11 mouse cellular contexts compared by ENCODE assay signal in the genomic region with DNA sequence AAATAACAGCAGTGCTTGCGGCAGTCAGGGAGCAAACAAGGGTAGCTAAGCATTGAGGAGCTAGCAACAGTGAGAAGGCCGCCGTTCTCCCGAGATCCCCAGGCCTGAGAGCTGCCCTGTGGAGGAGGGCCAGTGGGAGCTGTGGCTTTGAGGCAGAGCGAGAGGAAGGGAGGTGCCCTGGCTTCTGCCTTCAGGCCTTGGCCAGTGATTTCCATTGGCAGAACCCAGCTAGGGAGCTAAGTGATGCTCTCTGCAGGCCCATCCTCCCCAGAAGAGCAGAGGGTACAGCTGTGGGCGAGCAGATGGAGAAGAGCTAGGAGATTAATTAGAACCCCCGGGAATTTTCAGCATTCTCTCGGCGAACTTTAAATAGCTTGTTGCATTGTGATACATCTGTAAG. TPM values are rescaled to one million over a fixed set of nuclear protein-coding genes. Genes with fewer than 3 reads are reported as not detected.
DNase-seq lines count a peak whose midpoint lies in the region; ATAC-seq and TF ChIP-seq lines count a peak whose summit lies in the region.
"Had no signal": no experiment of that assay in that cellular context is flagged by ENCODE, and none has a peak within 500 bp of the region (broad histone marks: within the 10 kb centered on the region; RNA-seq: fewer than 3 reads in every experiment).

No protein-coding gene starts in this region.

- TF ChIP-seq CTCF in olfactory bulb, adult 2 months (IDR thresholded peaks at IDR 0.05; ENCODE audit: insufficient read depth, low read depth, low read length), result no peak

- ATAC-seq in embryonic facial prominence, embryonic 11.5 days (replicated peaks; ENCODE audit: insufficient number of reproducible peaks, low FRiP score, low TSS enrichment, low read depth), result peak; percentile 78
- ATAC-seq: Patski had no signal

- no peak overlapping the region for H3K4me2 ChIP-seq in embryonic facial prominence, embryonic 11.5 days (ENCODE audit: low read depth, low read length)
- H3K4me2 ChIP-seq: liver, embryonic 15.5 days; stomach, embryonic 15.5 days had no signal

- no peaks in the 10 kb centered on the region for H3K36me3 ChIP-seq in embryonic facial prominence, embryonic 11.5 days (replicated peaks; ENCODE audit: control insufficient read depth, insufficient read depth, low read depth, low read length)
- H3K36me3 ChIP-seq: liver, embryonic 15.5 days had no signal

- H3K4me1 ChIP-seq in embryonic facial prominence, embryonic 11.5 days (ENCODE audit: control insufficient read depth, insufficient read depth, low read length), result no peaks in the 10 kb centered on the region
- peaks cover 14% of the 10 kb centered on the region for H3K4me1 ChIP-seq in olfactory bulb, adult 2 months (ENCODE audit: control insufficient read depth, insufficient read depth, low read length)

- H3K27ac ChIP-seq in embryonic facial prominence, embryonic 11.5 days (replicated peaks; ENCODE audit: low read depth, low read length), result no peak overlapping the region
- peak overlapping the region; percentile 92 for H3K27ac ChIP-seq in olfactory bulb, adult 2 months (ENCODE audit: insufficient read depth, low read depth, low read length)
- H3K27ac ChIP-seq: liver, embryonic 15.5 days; stomach, embryonic 15.5 days had no signal

- H3K9me3 ChIP-seq in embryonic facial prominence, embryonic 11.5 days (replicated peaks; ENCODE audit: control insufficient read depth, low read length), result no peaks in the 10 kb centered on the region
- H3K9me3 ChIP-seq: liver, embryonic 15.5 days; stomach, embryonic 15.5 days had no signal

- no peak for TF ChIP-seq POLR2A in olfactory bulb, adult 2 months (IDR thresholded peaks at IDR 0.05; ENCODE audit: insufficient read depth, low read depth, low read length)

- no peaks in the 10 kb centered on the region for H3K27me3 ChIP-seq in embryonic facial prominence, embryonic 11.5 days (ENCODE audit: control insufficient read depth, insufficient read depth, low read length)
- H3K27me3 ChIP-seq: liver, embryonic 15.5 days; Patski; stomach, embryonic 15.5 days had no signal

- peak; percentile 63 for DNase-seq in lung, postnatal 10 days
- DNase-seq in lung, postnatal 25 days (ENCODE audit: low spot score), result no peak
- no peak for DNase-seq in embryonic facial prominence, embryonic 11.5 days (ENCODE audit: low spot score)
- peak; percentile 60 to 63 for DNase-seq in heart, postnatal 10 days
- peak; percentile 23 to 28 for DNase-seq in layer of hippocampus, postnatal 25 days (ENCODE audit: extremely low spot score in 1 of 2, low spot score in 1 of 2)
- no peak for DNase-seq in B cell, adult 2 months
- DNase-seq in thymus, postnatal 36 days, result no peak

- no peak overlapping the region for H3K4me3 ChIP-seq in embryonic facial prominence, embryonic 11.5 days (ENCODE audit: low read depth, low read length)
- H3K4me3 ChIP-seq in olfactory bulb, adult 2 months (ENCODE audit: insufficient read depth, low read depth, low read length), result no peak overlapping the region
- H3K4me3 ChIP-seq: liver, embryonic 15.5 days; stomach, embryonic 15.5 days had no signal

- WGBS in embryonic facial prominence, embryonic 11.5 days, result 44% methylated on average over 9 of the region's 9 CpGs
- WGBS in olfactory bulb, adult 2 months, result 24% methylated on average over 9 of the region's 9 CpGs

- no peak overlapping the region for H3K9ac ChIP-seq in embryonic facial prominence, embryonic 11.5 days (replicated peaks; ENCODE audit: low read length)
- H3K9ac ChIP-seq: liver, embryonic 15.5 days; stomach, embryonic 15.5 days had no signal

- intact Hi-C loops in heart, postnatal 10 days (cut with DNase I), result no loop called here

RNA-seq across cellular contexts. Expression of a gene that starts 8.8 kb away (rescaled TPM):
- polyA plus RNA-seq in embryonic facial prominence, embryonic 11.5 days (2014; fragmentation: Nextera tagmentation; extraction: Ambion mirVana), result 12.1 and 15.2 TPM in 2 replicates
- 10 to 100 TPM; 17.7 to 18.7 TPM for total RNA-seq in heart, postnatal 10 days (2021)
- 10 to 100 TPM; 71.7 to 84.2 TPM for total RNA-seq in layer of hippocampus, postnatal 25 days (2021)
- not detected in 2 replicates for polyA plus RNA-seq in olfactory bulb, adult 2 months (2012; ENCODE audit: insufficient read depth, insufficient read length, low replicate concordance, missing spikeins)

Comparison
In these comparisons a context has a peak if more than half of its experiments do, and no peak if none do; other contexts are left out.
1. DNase-seq: peak in lung, postnatal 10 days (single experiment), heart, postnatal 10 days (2 of 2) and layer of hippocampus, postnatal 25 days (2 of 2); none in lung, postnatal 25 days (single experiment), embryonic facial prominence, embryonic 11.5 days (single experiment), B cell, adult 2 months (0 of 2) and thymus, postnatal 36 days (0 of 2).